Mouse (Mus musculus) bone marrow macrophage, adult 2 months (primary cell): ENCODE measurements around the gene Pcdh9.

ENCODE experiments used
- CTCF ChIP-seq: IDR thresholded peaks from 2 replicates; pipeline ENCODE4 v1.5.1; 2012; ENCODE audit warnings: low read depth, mild to moderate bottlenecking, low read length, moderate library complexity
- POLR2A ChIP-seq: IDR thresholded peaks from 2 replicates; pipeline ENCODE4 v1.6.1; 2012; ENCODE audit warnings: mild to moderate bottlenecking, low read depth, low read length, borderline replicate concordance

DNA sequence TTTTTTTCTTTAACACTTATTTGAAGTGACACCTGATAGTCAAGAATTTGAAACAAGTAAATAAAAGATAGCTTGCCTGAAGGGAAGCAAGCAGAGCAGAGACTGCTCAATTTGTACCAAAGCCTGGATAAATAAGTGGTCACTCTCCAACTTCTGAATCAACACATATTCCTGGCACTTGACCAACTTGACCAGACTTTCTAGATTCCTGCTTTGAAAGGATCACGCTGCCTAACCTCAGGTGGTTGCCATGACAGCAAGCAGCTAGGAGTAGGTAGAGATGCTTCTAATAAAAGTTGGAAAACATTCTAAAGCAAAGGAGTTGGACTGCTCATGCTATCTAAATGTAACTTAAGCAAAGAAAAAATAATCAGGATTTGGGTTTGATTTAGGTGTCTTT is 205.8 kb downstream of the Pcdh9 start:
- no peak for TF ChIP-seq POLR2A
- TF ChIP-seq CTCF, result no peak
